Mouse (Mus musculus): ENCODE results near the gene Pknox1. TPM values are rescaled to one million over a fixed set of nuclear protein-coding genes. Genes with fewer than 3 reads are reported as not detected.

Gene Pknox1
- polyA plus RNA-seq (2017; shearing (Covaris generic)): 71.2 TPM

DNA sequence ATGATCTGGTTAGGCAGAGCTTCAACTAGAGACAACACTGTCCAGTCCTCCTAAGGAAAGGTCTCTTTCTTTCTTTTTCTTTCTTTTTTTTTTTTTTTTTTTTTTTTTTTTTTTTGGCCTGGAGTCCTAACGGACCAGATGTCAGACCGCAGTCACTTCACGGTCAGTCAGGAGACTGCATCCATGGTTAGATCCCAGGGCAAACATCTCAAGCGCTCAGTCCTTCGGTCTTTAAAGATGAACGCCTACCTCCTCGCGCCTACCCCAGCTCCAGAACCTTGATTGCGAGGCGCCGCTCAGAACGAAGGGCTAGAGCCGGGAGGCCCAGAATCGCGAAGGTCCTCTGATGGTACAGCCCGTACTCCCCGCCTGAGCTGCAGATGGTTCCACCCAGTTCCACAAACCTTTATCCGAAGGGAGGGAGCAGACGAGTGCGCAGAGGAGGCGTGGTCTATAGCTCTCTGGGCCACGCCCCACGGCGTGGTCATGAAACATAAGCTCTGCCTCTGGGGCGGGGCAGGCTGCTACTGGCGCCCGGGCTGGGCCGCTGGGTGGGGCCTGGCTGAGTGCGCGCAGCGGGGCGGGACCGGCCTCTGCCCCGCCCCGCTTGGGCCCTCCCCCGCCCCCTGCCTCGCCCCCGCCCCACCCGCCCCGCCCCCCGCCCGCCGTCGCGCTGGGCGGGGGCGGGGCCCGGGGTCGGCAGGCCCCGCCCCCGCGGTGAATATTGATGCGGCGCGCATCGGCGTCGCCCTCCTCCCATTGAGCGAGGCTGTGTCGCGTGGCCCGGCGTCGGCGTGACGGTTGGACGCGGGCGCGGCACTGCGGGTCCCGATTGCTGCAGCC is at the start of gene Pknox1:
Gene Pknox1 (plus strand): TSS at position 720 of the 843 bp plus-strand sequence.

GRCm38 (mm10) chr17:31519946-31520838 is 44.3 kb upstream of the Pknox1 start, which contains the start of the genes Wdr4 and Ndufv3:
Wdr4 (minus strand) TSS chr17:31519980.
Ndufv3 (plus strand) TSS chr17:31520115.

GRCm38 (mm10) chr17:31636942-31637811 is 72.6 kb downstream of the Pknox1 start, which contains the start of gene Cbs:
Cbs (minus strand) TSS chr17:31637238.

Other genes starting within 250 kb of the Pknox1 start
- not detected for gene Pde9a, start 178.5 kb upstream of the Pknox1 start, polyA plus RNA-seq (2017; shearing (Covaris generic))
- 28.3 TPM for gene Wdr4, start 44.8 kb upstream of the Pknox1 start, polyA plus RNA-seq (2017; shearing (Covaris generic))
- gene Ndufv3, start 44.6 kb upstream of the Pknox1 start, polyA plus RNA-seq (2017; shearing (Covaris generic)): 270 TPM
- 0.06 TPM for gene Cbs, start 72.5 kb downstream of the Pknox1 start, polyA plus RNA-seq (2017; shearing (Covaris generic))
- 237 TPM for gene U2af1, start 94.2 kb downstream of the Pknox1 start, polyA plus RNA-seq (2017; shearing (Covaris generic))
- gene Cryaa, start 113.1 kb downstream of the Pknox1 start, polyA plus RNA-seq (2017; shearing (Covaris generic)): not detected

Data from activated CD4-positive, CD25-positive, alpha-beta regulatory T cell, adult 9 weeks (primary cell).